Mouse (Mus musculus) forebrain, embryonic 15.5 days (tissue): ENCODE results near the gene Rap1gds1. TPM values are rescaled to one million over a fixed set of nuclear protein-coding genes. Genes with fewer than 3 reads are reported as not detected.

Experiments
- ATAC-seq: fragments of 200-750 bp; cut with Nextera tagmentation; replicated peaks from 2 replicates; pipeline ENCODE4 v1.8.0; 2017; ENCODE audit warnings: mild to moderate bottlenecking, moderate TSS enrichment, moderate library complexity
- H3K27ac ChIP-seq: fragments of 300-500 bp; sonication (generic); replicated peaks from 2 replicates; pipeline ENCODE4 v1.5.1; 2015; ENCODE audit warnings: mild to moderate bottlenecking, inconsistent platforms
- H3K27me3 ChIP-seq: fragments of 300-500 bp; sonication (generic); 2 replicates; pipeline ENCODE4 v1.6.1; 2015; ENCODE audit warnings: inconsistent platforms
- H3K36me3 ChIP-seq: fragments of 300-500 bp; sonication (generic); 2 replicates; pipeline ENCODE4 v1.6.1; 2015; ENCODE audit warnings: mild to moderate bottlenecking, inconsistent platforms
- H3K4me1 ChIP-seq: fragments of 300-500 bp; sonication (generic); 2 replicates; pipeline ENCODE4 v1.6.1; 2015; ENCODE audit warnings: inconsistent platforms
- H3K4me2 ChIP-seq: fragments of 300-500 bp; sonication (generic); replicated peaks from 2 replicates; pipeline ENCODE4 v1.6.1; 2015; ENCODE audit warnings: mild to moderate bottlenecking, inconsistent platforms
- H3K4me3 ChIP-seq: fragments of 300-500 bp; sonication (generic); 2 replicates; pipeline ENCODE4 v1.5.1; 2015; ENCODE audit warnings: mild to moderate bottlenecking, inconsistent platforms
- H3K9ac ChIP-seq: fragments of 300-500 bp; sonication (generic); replicated peaks from 2 replicates; pipeline ENCODE4 v1.6.1; 2015; ENCODE audit warnings: mild to moderate bottlenecking, inconsistent platforms
- H3K9me3 ChIP-seq: fragments of 300-500 bp; sonication (generic); 2 replicates; pipeline ENCODE4 v1.6.1; 2016; ENCODE audit warnings: inconsistent platforms
- WGBS: fragments of 180-500 bp; shearing (Covaris S2); methylation state at CpG from one replicate; pipeline ENCODE4 v1.1.7; 2015; ENCODE audit warnings: mixed read lengths; 5-methylcytosine and 5-hydroxymethylcytosine counted together
- polyA plus RNA-seq: library from polyadenylated mRNA; unstranded; fragments of >200 nt; fragmentation: Nextera tagmentation; extraction: Ambion mirVana; gene quantifications from 2 replicates; pipeline ENCODE4 v1.2.1, GENCODE M21; 2015

Gene Rap1gds1
- polyA plus RNA-seq, 1 experiment from 2014 or later = 62.5 TPM

GRCm38 (mm10) chr3:138989141-138989540 is 85.9 kb downstream of the Rap1gds1 start:
- 95% methylated on average over 7 of the region's 7 CpGs for WGBS
- H3K4me2 ChIP-seq = no peak overlapping the region

GRCm38 (mm10) chr3:138988004-138988403 is 87.0 kb downstream of the Rap1gds1 start:
- Histone ChIP-seq H3K27ac (no peak overlapping the region), H3K9ac (no peak overlapping the region)
- WGBS = 94% methylated on average over 5 of the region's 5 CpGs

More at GRCm38 (mm10) chr3:138989141-138989540, 85.9 kb downstream of the Rap1gds1 start:
- Histone ChIP-seq H3K27me3 (no peaks in the 10 kb centered on the region), H3K4me3 (no peak overlapping the region), H3K9me3 (peaks cover 9% of the 10 kb centered on the region; the same call in 1 of the 2 replicates), H3K36me3 (no peaks in the 10 kb centered on the region), H3K9ac (no peak overlapping the region), H3K4me1 (no peaks in the 10 kb centered on the region), H3K27ac (no peak overlapping the region)
- no peak for ATAC-seq

GRCm38 (mm10) chr3:138982249-138982648 is 92.8 kb downstream of the Rap1gds1 start:
- H3K9me3 ChIP-seq = 0 out of 2 replicates have a peak, but pooled peaks cover 2% of the 10 kb centered on the region
- H3K9ac ChIP-seq = no peak overlapping the region
- H3K27me3 ChIP-seq = no peaks in the 10 kb centered on the region
- H3K27ac ChIP-seq = no peak overlapping the region
- ATAC-seq = no peak
- H3K4me2 ChIP-seq = no peak overlapping the region
- H3K4me3 ChIP-seq = no peak overlapping the region
- no peaks in the 10 kb centered on the region for H3K36me3 ChIP-seq
- WGBS = 93% methylated on average over 6 of the region's 6 CpGs
- H3K4me1 ChIP-seq = no peaks in the 10 kb centered on the region

More at GRCm38 (mm10) chr3:138988004-138988403, 87.0 kb downstream of the Rap1gds1 start:
- Histone ChIP-seq H3K9me3 (peaks cover 9% of the 10 kb centered on the region; the same call in 1 of the 2 replicates), H3K27me3 (no peaks in the 10 kb centered on the region), H3K4me2 (no peak overlapping the region), H3K4me3 (no peak overlapping the region), H3K4me1 (no peaks in the 10 kb centered on the region), H3K36me3 (no peaks in the 10 kb centered on the region)
- no peak for ATAC-seq

DNA sequence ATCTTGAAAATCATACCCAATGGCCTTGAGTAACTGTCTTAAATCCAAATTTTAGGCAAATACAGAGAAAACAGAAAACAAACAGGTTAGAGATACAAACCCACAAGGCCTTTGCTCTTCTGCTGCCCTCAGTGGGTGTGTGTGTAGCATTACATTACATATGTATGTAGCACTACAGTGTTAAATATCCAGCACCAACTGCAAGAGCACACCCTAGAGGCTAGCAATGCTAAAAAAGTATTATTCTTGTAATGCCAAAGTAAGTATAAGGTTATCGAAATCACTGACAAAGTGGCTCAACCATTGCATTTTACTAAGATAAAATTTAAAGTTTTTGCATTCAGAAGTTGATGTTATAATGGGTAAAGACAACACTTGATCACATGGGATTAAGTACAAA is 97.6 kb downstream of the Rap1gds1 start:
- Histone ChIP-seq H3K9ac (no peak overlapping the region), H3K4me3 (no peak overlapping the region), H3K27ac (no peak overlapping the region), H3K36me3 (peaks cover 4% of the 10 kb centered on the region; the same call in 1 of the 2 replicates), H3K27me3 (no peaks in the 10 kb centered on the region), H3K4me1 (no peaks in the 10 kb centered on the region), H3K4me2 (no peak overlapping the region), H3K9me3 (no peaks in the 10 kb centered on the region)
- 93% methylated on average over 1 of the region's 1 CpGs for WGBS
- no peak for ATAC-seq

DNA sequence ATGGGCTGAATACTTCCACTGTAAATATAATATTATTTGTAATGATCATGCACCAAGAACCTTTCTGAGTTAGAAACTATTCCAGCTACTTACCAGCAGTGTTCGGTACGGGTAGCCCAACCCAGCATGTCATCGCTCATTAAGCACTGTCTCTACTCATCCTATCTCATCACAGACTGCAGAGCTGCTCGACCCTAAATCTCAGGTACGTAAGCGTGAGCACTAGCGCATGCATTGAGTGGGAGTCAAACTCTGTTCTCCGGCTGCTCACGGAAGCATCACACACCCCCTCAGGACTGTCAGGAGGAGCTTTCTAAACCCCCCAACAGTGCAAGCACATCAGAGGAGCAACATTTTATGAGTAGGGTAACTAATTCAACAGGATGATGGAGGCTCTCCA is 107.4 kb downstream of the Rap1gds1 start:
- ATAC-seq = no peak
- no peak overlapping the region for H3K27ac ChIP-seq
- no peaks in the 10 kb centered on the region; the same call in 1 of the 2 replicates for H3K36me3 ChIP-seq
- H3K9me3 ChIP-seq = no peaks in the 10 kb centered on the region
- H3K9ac ChIP-seq = no peak overlapping the region
- H3K4me2 ChIP-seq = no peak overlapping the region
- no peaks in the 10 kb centered on the region; the same call in 1 of the 2 replicates for H3K4me1 ChIP-seq
- H3K27me3 ChIP-seq = no peaks in the 10 kb centered on the region
- H3K4me3 ChIP-seq = no peak overlapping the region
- 86% methylated on average over 9 of the region's 9 CpGs for WGBS

GRCm38 (mm10) chr3:138958527-138958926 is 116.5 kb downstream of the Rap1gds1 start:
- no peaks in the 10 kb centered on the region for H3K27me3 ChIP-seq
- H3K4me2 ChIP-seq = no peak overlapping the region
- 91% methylated on average over 8 of the region's 8 CpGs for WGBS
- H3K9ac ChIP-seq = no peak overlapping the region
- no peaks in the 10 kb centered on the region for H3K9me3 ChIP-seq
- H3K36me3 ChIP-seq = peaks cover 32% of the 10 kb centered on the region
- H3K4me3 ChIP-seq = no peak overlapping the region
- ATAC-seq = no peak
- H3K4me1 ChIP-seq = no peaks in the 10 kb centered on the region
- H3K27ac ChIP-seq = no peak overlapping the region

GRCm38 (mm10) chr3:138955220-138955619 is 119.8 kb downstream of the Rap1gds1 start:
- H3K27me3 ChIP-seq = no peaks in the 10 kb centered on the region
- ATAC-seq = no peak
- H3K4me3 ChIP-seq = no peak overlapping the region
- no peak overlapping the region for H3K4me2 ChIP-seq
- H3K36me3 ChIP-seq = peaks cover 39% of the 10 kb centered on the region
- H3K9ac ChIP-seq = no peak overlapping the region
- H3K9me3 ChIP-seq = no peaks in the 10 kb centered on the region
- 96% methylated on average over 7 of the region's 7 CpGs for WGBS
- H3K27ac ChIP-seq = no peak overlapping the region
- no peaks in the 10 kb centered on the region for H3K4me1 ChIP-seq

GRCm38 (mm10) chr3:138949081-138949480 is 125.9 kb downstream of the Rap1gds1 start:
- no peak overlapping the region for H3K9ac ChIP-seq
- H3K9me3 ChIP-seq = no peaks in the 10 kb centered on the region
- H3K4me2 ChIP-seq = no peak overlapping the region
- no peak overlapping the region for H3K4me3 ChIP-seq
- no peak overlapping the region for H3K27ac ChIP-seq
- H3K4me1 ChIP-seq = no peaks in the 10 kb centered on the region
- 95% methylated on average over 9 of the region's 9 CpGs for WGBS
- no peaks in the 10 kb centered on the region for H3K27me3 ChIP-seq
- no peak for ATAC-seq
- peaks cover 20% of the 10 kb centered on the region for H3K36me3 ChIP-seq

DNA sequence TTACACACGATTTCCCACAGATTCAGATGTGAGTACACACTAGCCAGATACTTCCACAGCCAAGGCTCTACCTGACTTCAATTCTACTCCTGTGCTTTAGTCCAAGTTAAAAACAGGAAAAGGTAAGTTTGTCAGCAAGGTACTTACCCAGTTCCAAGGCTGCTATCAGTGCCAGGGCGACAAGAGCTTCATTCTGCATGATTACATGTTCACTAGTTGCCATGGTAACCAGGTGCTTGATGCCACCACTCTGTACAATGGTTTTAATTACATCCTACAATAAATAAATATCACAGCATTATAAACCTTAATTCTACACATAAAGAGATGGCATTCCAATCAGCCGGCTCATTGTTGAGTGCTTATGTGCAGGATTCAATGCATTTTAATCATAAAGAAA is 129.5 kb downstream of the Rap1gds1 start:
- ATAC-seq = 0 out of 2 replicates have a peak, but pooled peaks have one; percentile 19
- Histone ChIP-seq H3K9ac (no peak overlapping the region), H3K4me1 (no peaks in the 10 kb centered on the region), H3K27ac (no peak overlapping the region), H3K4me3 (no peak overlapping the region), H3K36me3 (peaks cover 17% of the 10 kb centered on the region), H3K27me3 (no peaks in the 10 kb centered on the region), H3K9me3 (no peaks in the 10 kb centered on the region), H3K4me2 (no peak overlapping the region)
- 74% methylated on average over 3 of the region's 3 CpGs for WGBS

DNA sequence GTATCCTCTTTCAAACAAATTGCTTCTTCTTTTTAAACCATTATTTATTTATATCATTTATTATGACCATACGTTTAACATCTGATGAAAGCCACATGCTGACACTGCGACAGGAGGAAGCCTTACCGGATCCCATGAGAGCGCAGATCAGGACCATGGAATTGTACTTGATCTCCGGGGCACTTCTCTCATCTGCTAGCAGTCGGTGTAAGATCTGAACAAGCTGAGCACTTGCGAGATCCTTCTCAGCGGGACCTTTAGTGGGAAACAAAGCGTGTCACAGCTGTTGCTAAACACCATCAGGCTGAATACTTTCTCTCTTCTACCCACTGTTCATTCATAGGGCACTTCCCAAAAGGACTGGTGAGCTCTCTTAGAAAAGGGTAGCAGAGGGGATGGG is 133.4 kb downstream of the Rap1gds1 start:
- H3K36me3 ChIP-seq = peaks cover 33% of the 10 kb centered on the region
- H3K9ac ChIP-seq = no peak overlapping the region
- H3K4me1 ChIP-seq = no peaks in the 10 kb centered on the region
- 44% methylated on average over 9 of the region's 9 CpGs for WGBS
- H3K4me2 ChIP-seq = no peak overlapping the region
- no peaks in the 10 kb centered on the region for H3K9me3 ChIP-seq
- no peak overlapping the region for H3K27ac ChIP-seq
- no peak overlapping the region for H3K4me3 ChIP-seq
- no peak for ATAC-seq
- no peaks in the 10 kb centered on the region for H3K27me3 ChIP-seq

DNA sequence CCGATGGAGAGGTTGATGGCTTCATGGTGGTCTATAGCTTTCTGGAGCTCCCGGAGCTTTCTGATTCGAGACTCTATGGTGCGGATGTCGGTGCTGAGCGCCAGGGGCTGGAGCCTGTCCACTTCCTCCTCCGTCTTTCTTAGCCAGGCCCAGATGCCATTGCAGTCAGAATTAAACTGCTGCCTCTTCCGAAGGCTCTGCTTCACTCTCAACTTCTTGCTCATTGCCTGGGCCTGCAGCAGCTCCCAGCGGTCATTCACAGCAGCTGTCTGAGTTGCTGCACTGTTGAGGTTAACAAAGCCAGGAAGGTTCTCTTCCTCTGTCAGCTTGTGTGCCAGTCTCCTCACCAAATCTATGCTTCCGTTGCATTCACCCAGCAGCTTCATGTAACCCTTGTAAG is 137.8 kb downstream of the Rap1gds1 start:
- Histone ChIP-seq H3K9ac (no peak overlapping the region), H3K27me3 (no peaks in the 10 kb centered on the region), H3K9me3 (no peaks in the 10 kb centered on the region), H3K4me1 (no peaks in the 10 kb centered on the region), H3K36me3 (peaks cover 22% of the 10 kb centered on the region), H3K4me3 (no peak overlapping the region), H3K27ac (no peak overlapping the region), H3K4me2 (no peak overlapping the region)
- no peak for ATAC-seq
- WGBS = 98% methylated on average over 10 of the region's 10 CpGs

DNA sequence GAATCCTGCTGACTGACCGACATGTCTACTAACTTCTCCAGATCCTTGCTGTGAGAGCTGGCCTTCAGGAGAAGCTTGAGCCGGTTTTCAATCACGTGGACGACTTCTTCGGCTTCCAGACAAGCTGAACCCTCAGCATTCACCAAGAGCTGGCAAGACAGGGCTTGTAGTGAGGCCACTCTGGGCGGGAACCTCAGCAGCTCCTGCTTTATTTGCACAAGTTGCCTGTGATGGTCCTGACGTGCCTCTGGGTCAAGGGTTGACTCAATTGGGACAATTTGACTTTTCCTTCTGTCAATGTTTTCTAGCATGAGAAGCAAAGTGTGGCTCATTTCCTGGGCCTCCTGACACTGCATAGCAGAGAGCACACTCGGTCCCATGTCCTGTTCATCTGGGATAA is 138.2 kb downstream of the Rap1gds1 start:
- peaks cover 22% of the 10 kb centered on the region for H3K36me3 ChIP-seq
- no peak overlapping the region for H3K9ac ChIP-seq
- H3K27me3 ChIP-seq = no peaks in the 10 kb centered on the region
- no peak overlapping the region for H3K4me3 ChIP-seq
- no peaks in the 10 kb centered on the region for H3K4me1 ChIP-seq
- ATAC-seq = no peak
- H3K9me3 ChIP-seq = no peaks in the 10 kb centered on the region
- WGBS = 93% methylated on average over 8 of the region's 8 CpGs
- no peak overlapping the region for H3K4me2 ChIP-seq
- H3K27ac ChIP-seq = no peak overlapping the region

GRCm38 (mm10) chr3:138927437-138927836 is 147.6 kb downstream of the Rap1gds1 start:
- ATAC-seq = no peak
- no peaks in the 10 kb centered on the region for H3K27me3 ChIP-seq
- H3K9me3 ChIP-seq = no peaks in the 10 kb centered on the region
- no peak overlapping the region for H3K4me3 ChIP-seq
- no peak overlapping the region for H3K9ac ChIP-seq
- H3K4me2 ChIP-seq = no peak overlapping the region
- WGBS = 92% methylated on average over 4 of the region's 4 CpGs
- no peak overlapping the region for H3K27ac ChIP-seq
- H3K36me3 ChIP-seq = peaks cover 17% of the 10 kb centered on the region
- H3K4me1 ChIP-seq = no peaks in the 10 kb centered on the region
